Mouse (Mus musculus): ENCODE measurements around the gene Galr3. TPM values are rescaled to one million over a fixed set of nuclear protein-coding genes. Genes with fewer than 3 reads are reported as not detected.

Galr3 gene
- not detected in 2 replicates for total RNA-seq (2014; rRNA removed; ENCODE audit: low replicate concordance)
- polyA plus RNA-seq (2015; fragmentation: Nextera tagmentation; extraction: Ambion mirVana) = not detected in 2 replicates

- peaks cover 5% of the 10 kb centered on the region; the same call in 1 of the 2 replicates for H3K36me3 ChIP-seq (replicated peaks; ENCODE audit: control insufficient read depth, insufficient read depth, low read length)
- H3K27me3 ChIP-seq (ENCODE audit: control insufficient read depth, insufficient read depth, low read length) = peaks cover 58% of the 10 kb centered on the region
- H3K4me2 ChIP-seq (ENCODE audit: low read depth, low read length) = peak within 1 kb of the TSS; percentile 96
- H3K27ac ChIP-seq (ENCODE audit: low read depth) = no peak within 1 kb of the TSS
- peak within 1 kb of the TSS; percentile 59 for H3K4me3 ChIP-seq (ENCODE audit: low read depth, low read length)
- 0 out of 2 replicates have a peak, but pooled peaks cover 5% of the 10 kb centered on the region for H3K4me1 ChIP-seq (ENCODE audit: control insufficient read depth, insufficient read depth)
- no peak for ATAC-seq (ENCODE audit: insufficient read depth, low read depth)
- H3K9me3 ChIP-seq (replicated peaks; ENCODE audit: control insufficient read depth, low read length) = no peaks in the 10 kb centered on the region
- TF ChIP-seq EP300 (IDR thresholded peaks at IDR 0.05; ENCODE audit: low read depth) (no peak), CTCF (IDR thresholded peaks at IDR 0.05; ENCODE audit: low read depth) (no peak)
- WGBS = 69% methylated on average over 6 of the region's 6 CpGs
- DNase-seq (ENCODE audit: low spot score) = no peak
- no peak within 1 kb of the TSS for H3K9ac ChIP-seq (replicated peaks; ENCODE audit: low read depth, low read length)
Observed at GRCm38 (mm10) chr15:79041585-79041984, at the start of gene Galr3. Gene Galr3, plus strand, starts transcription at chr15:79041885.

- Histone ChIP-seq H3K9me3 (replicated peaks; ENCODE audit: control insufficient read depth, low read length) (no peaks in the 10 kb centered on the region), H3K27me3 (ENCODE audit: control insufficient read depth, insufficient read depth, low read length) (no peaks in the 10 kb centered on the region), H3K9ac (replicated peaks; ENCODE audit: low read depth, low read length) (no peak overlapping the region), H3K27ac (ENCODE audit: low read depth) (no peak overlapping the region), H3K4me2 (ENCODE audit: low read depth, low read length) (no peak overlapping the region), H3K36me3 (replicated peaks; ENCODE audit: control insufficient read depth, insufficient read depth, low read length) (peaks cover 70% of the 10 kb centered on the region), H3K4me1 (ENCODE audit: control insufficient read depth, insufficient read depth) (peaks cover 25% of the 10 kb centered on the region), H3K4me3 (ENCODE audit: low read depth, low read length) (no peak overlapping the region)
- DNase-seq (ENCODE audit: low spot score) (no peak), ATAC-seq (ENCODE audit: insufficient read depth, low read depth) (no peak)
- TF ChIP-seq EP300 (IDR thresholded peaks at IDR 0.05; ENCODE audit: low read depth) (no peak), CTCF (IDR thresholded peaks at IDR 0.05; ENCODE audit: low read depth) (no peak; the same call in 1 of the 2 replicates)
- 95% methylated on average over 7 of the region's 7 CpGs for WGBS
Observed at GRCm38 (mm10) chr15:78992235-78992634, 49.5 kb upstream of the Galr3 start.

- Histone ChIP-seq H3K27ac (ENCODE audit: low read depth) (no peak overlapping the region), H3K27me3 (ENCODE audit: control insufficient read depth, insufficient read depth, low read length) (no peaks in the 10 kb centered on the region), H3K9ac (replicated peaks; ENCODE audit: low read depth, low read length) (no peak overlapping the region), H3K4me2 (ENCODE audit: low read depth, low read length) (no peak overlapping the region), H3K9me3 (replicated peaks; ENCODE audit: control insufficient read depth, low read length) (no peaks in the 10 kb centered on the region), H3K4me3 (ENCODE audit: low read depth, low read length) (no peak overlapping the region), H3K4me1 (ENCODE audit: control insufficient read depth, insufficient read depth) (peaks cover 23% of the 10 kb centered on the region), H3K36me3 (replicated peaks; ENCODE audit: control insufficient read depth, insufficient read depth, low read length) (peaks cover 70% of the 10 kb centered on the region)
- DNase-seq (ENCODE audit: low spot score) (no peak), ATAC-seq (ENCODE audit: insufficient read depth, low read depth) (no peak)
- TF ChIP-seq EP300 (IDR thresholded peaks at IDR 0.05; ENCODE audit: low read depth) (no peak), CTCF (IDR thresholded peaks at IDR 0.05; ENCODE audit: low read depth) (no peak)
- 95% methylated on average over 24 of the region's 24 CpGs for WGBS
Observed at GRCm38 (mm10) chr15:78992925-78993324, 48.8 kb upstream of the Galr3 start.

- WGBS = 84% methylated on average over 4 of the region's 4 CpGs
- Histone ChIP-seq H3K27ac (ENCODE audit: low read depth) (no peak overlapping the region), H3K4me2 (ENCODE audit: low read depth, low read length) (no peak overlapping the region), H3K27me3 (ENCODE audit: control insufficient read depth, insufficient read depth, low read length) (no peaks in the 10 kb centered on the region), H3K4me1 (ENCODE audit: control insufficient read depth, insufficient read depth) (no peaks in the 10 kb centered on the region), H3K36me3 (replicated peaks; ENCODE audit: control insufficient read depth, insufficient read depth, low read length) (peaks cover 71% of the 10 kb centered on the region), H3K9ac (replicated peaks; ENCODE audit: low read depth, low read length) (no peak overlapping the region), H3K9me3 (replicated peaks; ENCODE audit: control insufficient read depth, low read length) (no peaks in the 10 kb centered on the region), H3K4me3 (ENCODE audit: low read depth, low read length) (no peak overlapping the region)
- no peak for TF ChIP-seq CTCF (IDR thresholded peaks at IDR 0.05; ENCODE audit: low read depth)
- no peak for TF ChIP-seq EP300 (IDR thresholded peaks at IDR 0.05; ENCODE audit: low read depth)
- DNase-seq (ENCODE audit: low spot score) (no peak), ATAC-seq (ENCODE audit: insufficient read depth, low read depth) (no peak)
Observed at GRCm38 (mm10) chr15:78995916-78996315, 45.8 kb upstream of the Galr3 start.

- no peaks in the 10 kb centered on the region for H3K9me3 ChIP-seq (replicated peaks; ENCODE audit: control insufficient read depth, low read length)
- H3K4me1 ChIP-seq (ENCODE audit: control insufficient read depth, insufficient read depth) = no peaks in the 10 kb centered on the region
- H3K4me2 ChIP-seq (ENCODE audit: low read depth, low read length) = no peak overlapping the region
- H3K36me3 ChIP-seq (replicated peaks; ENCODE audit: control insufficient read depth, insufficient read depth, low read length) = peaks cover 71% of the 10 kb centered on the region
- TF ChIP-seq CTCF (IDR thresholded peaks at IDR 0.05; ENCODE audit: low read depth) = no peak
- TF ChIP-seq EP300 (IDR thresholded peaks at IDR 0.05; ENCODE audit: low read depth) = no peak
- no peak for ATAC-seq (ENCODE audit: insufficient read depth, low read depth)
- no peak overlapping the region for H3K4me3 ChIP-seq (ENCODE audit: low read depth, low read length)
- H3K27me3 ChIP-seq (ENCODE audit: control insufficient read depth, insufficient read depth, low read length) = no peaks in the 10 kb centered on the region
- DNase-seq (ENCODE audit: low spot score) = no peak
- no peak overlapping the region for H3K9ac ChIP-seq (replicated peaks; ENCODE audit: low read depth, low read length)
- H3K27ac ChIP-seq (ENCODE audit: low read depth) = no peak overlapping the region
- 63% methylated on average over 3 of the region's 3 CpGs for WGBS
Observed at GRCm38 (mm10) chr15:78996663-78997062, 45.0 kb upstream of the Galr3 start.

GRCm38 (mm10) chr15:78998348-78998747 lies 43.3 kb upstream of the Galr3 start:
- peaks cover 71% of the 10 kb centered on the region for H3K36me3 ChIP-seq (replicated peaks; ENCODE audit: control insufficient read depth, insufficient read depth, low read length)
- TF ChIP-seq CTCF (IDR thresholded peaks at IDR 0.05; ENCODE audit: low read depth) (no peak), EP300 (IDR thresholded peaks at IDR 0.05; ENCODE audit: low read depth) (no peak)

More at GRCm38 (mm10) chr15:78998348-78998747, 43.3 kb upstream of the Galr3 start:
- DNase-seq (ENCODE audit: low spot score) (peak; percentile 22), ATAC-seq (ENCODE audit: insufficient read depth, low read depth) (peak; percentile 58; the same call in 1 of the 2 replicates)
- H3K4me1 ChIP-seq (ENCODE audit: control insufficient read depth, insufficient read depth) = no peaks in the 10 kb centered on the region
- peak overlapping the region; percentile 44 for H3K27ac ChIP-seq (ENCODE audit: low read depth)
- H3K4me3 ChIP-seq (ENCODE audit: low read depth, low read length) = no peak overlapping the region
- H3K27me3 ChIP-seq (ENCODE audit: control insufficient read depth, insufficient read depth, low read length) = no peaks in the 10 kb centered on the region
- H3K9me3 ChIP-seq (replicated peaks; ENCODE audit: control insufficient read depth, low read length) = no peaks in the 10 kb centered on the region
- 35% methylated on average over 8 of the region's 8 CpGs for WGBS
- H3K9ac ChIP-seq (replicated peaks; ENCODE audit: low read depth, low read length) = peak overlapping the region; percentile 35; the same call in 1 of the 2 replicates
- H3K4me2 ChIP-seq (ENCODE audit: low read depth, low read length) = no peak overlapping the region

All from heart, postnatal 0 days (tissue).